Mouse (Mus musculus): ENCODE measurements around the gene Krtap11-1. TPM values are rescaled to one million over a fixed set of nuclear protein-coding genes. Genes with fewer than 3 reads are reported as not detected.

Gene Krtap11-1
- polyA plus RNA-seq, 1 experiment from 2014 or later: not detected

DNA sequence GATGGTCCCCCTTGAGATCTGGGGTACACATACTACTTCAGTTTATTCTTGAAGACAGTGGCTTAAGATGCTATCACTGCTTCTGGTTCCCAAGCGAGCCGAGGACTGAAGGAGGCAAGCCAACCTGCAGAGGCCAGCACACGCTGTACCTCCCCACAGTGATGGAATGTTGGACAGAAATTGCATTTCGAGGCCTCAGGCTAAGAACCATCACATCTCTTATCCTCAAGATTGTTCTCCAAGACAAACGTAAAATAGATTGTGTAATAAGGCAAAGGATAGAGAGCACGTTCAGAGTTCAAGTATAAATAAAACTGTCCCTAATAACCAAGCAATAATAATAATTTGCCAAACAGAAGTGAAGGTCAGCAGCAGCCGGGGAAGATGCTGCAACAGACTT, 2.8 kb downstream of the Krtap11-1 start:
- Histone ChIP-seq H3K9ac (no peak overlapping the region), H3K27me3 (no peaks in the 10 kb centered on the region), H3K36me3 (no peaks in the 10 kb centered on the region), H3K4me2 (replicated peaks) (no peak overlapping the region), H3K4me3 (no peak overlapping the region), H3K9me3 (replicated peaks) (no peaks in the 10 kb centered on the region), H3K27ac (no peak overlapping the region), H3K4me1 (no peaks in the 10 kb centered on the region)
- no peak for ATAC-seq (ENCODE audit: low FRiP score)
- WGBS: 84% methylated on average over 7 of the region's 7 CpGs

DNA sequence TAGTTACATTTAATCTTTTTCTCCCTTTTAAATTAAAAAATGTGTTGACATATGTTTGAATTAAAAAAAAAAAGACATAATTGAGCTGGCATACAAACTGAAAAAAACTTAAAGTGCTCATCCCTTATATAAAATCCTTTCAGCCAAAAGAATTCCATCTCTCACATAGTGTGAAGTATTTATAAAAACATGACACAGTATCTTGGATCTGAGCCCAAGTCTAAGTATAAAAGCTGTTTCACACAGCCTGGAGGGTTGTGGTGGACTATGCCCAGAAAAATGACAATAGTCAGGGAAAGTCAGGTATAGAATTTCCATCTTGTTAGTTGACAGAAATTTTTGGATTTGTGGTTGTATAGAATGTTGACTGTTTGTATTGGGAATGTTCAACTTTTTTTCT, 20.7 kb downstream of the Krtap11-1 start:
- no peak overlapping the region for H3K4me3 ChIP-seq

DNA sequence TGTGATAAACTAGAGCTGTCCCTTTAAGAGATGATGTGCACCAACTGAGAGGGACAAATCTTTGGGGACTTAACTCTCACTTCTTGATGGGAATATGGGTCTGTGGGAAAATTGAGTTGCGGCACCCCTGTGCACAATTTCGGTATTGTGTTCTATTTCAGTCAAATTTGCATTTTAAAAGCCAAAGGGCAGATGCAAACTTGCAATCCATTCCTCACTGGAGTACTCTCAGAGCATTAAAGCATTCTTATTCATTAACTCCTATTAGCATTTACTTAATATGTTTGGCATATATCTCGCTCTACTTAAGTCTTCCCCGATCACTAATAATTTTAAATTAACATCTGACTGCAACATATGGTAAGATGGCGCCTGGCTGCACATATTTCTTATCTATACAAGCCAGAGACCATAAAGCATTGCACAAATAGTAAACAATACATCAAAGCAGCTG, 32.9 kb downstream of the Krtap11-1 start:
- Histone ChIP-seq H3K4me1 (no peaks in the 10 kb centered on the region), H3K4me2 (replicated peaks) (no peak overlapping the region), H3K36me3 (no peaks in the 10 kb centered on the region), H3K27ac (no peak overlapping the region), H3K9me3 (replicated peaks) (no peaks in the 10 kb centered on the region), H3K27me3 (no peaks in the 10 kb centered on the region), H3K4me3 (no peak overlapping the region), H3K9ac (no peak overlapping the region)
- peak; percentile 82 for ATAC-seq (ENCODE audit: low FRiP score)
- 52% methylated on average over 5 of the region's 5 CpGs for WGBS

More for the DNA sequence above, 20.7 kb downstream of the Krtap11-1 start:
- Histone ChIP-seq H3K4me2 (replicated peaks) (no peak overlapping the region), H3K27ac (no peak overlapping the region), H3K9me3 (replicated peaks) (no peaks in the 10 kb centered on the region), H3K36me3 (no peaks in the 10 kb centered on the region), H3K27me3 (no peaks in the 10 kb centered on the region), H3K9ac (no peak overlapping the region), H3K4me1 (no peaks in the 10 kb centered on the region)
- ATAC-seq (ENCODE audit: low FRiP score): no peak

- Histone ChIP-seq H3K4me2 (replicated peaks) (no peak overlapping the region), H3K9ac (no peak overlapping the region), H3K4me1 (no peaks in the 10 kb centered on the region), H3K27ac (no peak overlapping the region), H3K27me3 (no peaks in the 10 kb centered on the region), H3K36me3 (no peaks in the 10 kb centered on the region), H3K4me3 (no peak overlapping the region), H3K9me3 (replicated peaks) (no peaks in the 10 kb centered on the region)
- ATAC-seq (ENCODE audit: low FRiP score): no peak
- WGBS: 84% methylated on average over 6 of the region's 6 CpGs
These were observed 33.6 kb downstream of the Krtap11-1 start for GRCm38 (mm10) chr16:89537349-89537748.

DNA sequence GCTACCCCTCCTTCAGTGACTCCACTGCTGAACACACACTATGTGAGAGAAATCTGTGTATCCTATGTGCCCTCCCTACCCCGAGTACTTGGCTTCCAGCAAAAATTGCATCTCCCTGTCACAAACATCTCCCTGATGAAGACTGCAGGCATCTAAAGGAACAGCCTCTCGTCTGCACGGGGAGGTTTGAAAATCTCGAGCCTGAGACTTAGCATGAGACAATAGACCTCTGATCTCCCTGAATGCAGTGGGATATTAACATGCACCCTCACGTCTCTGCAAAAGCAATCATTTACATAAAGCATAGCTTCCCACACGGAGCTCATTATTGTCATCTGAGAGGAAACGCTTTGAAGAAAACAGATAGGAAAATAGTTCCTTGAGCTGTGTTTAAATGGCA, 40.4 kb downstream of the Krtap11-1 start:
- peak overlapping the region; percentile 29 for H3K4me2 ChIP-seq (replicated peaks)
- no peak overlapping the region for H3K9ac ChIP-seq
- WGBS: 17% methylated on average over 7 of the region's 7 CpGs
- H3K27me3 ChIP-seq: no peaks in the 10 kb centered on the region
- ATAC-seq (ENCODE audit: low FRiP score): peak; percentile 79
- peaks cover 18% of the 10 kb centered on the region for H3K4me1 ChIP-seq
- no peaks in the 10 kb centered on the region for H3K36me3 ChIP-seq
- H3K27ac ChIP-seq: peak overlapping the region; percentile 49
- no peak overlapping the region for H3K4me3 ChIP-seq
- no peaks in the 10 kb centered on the region for H3K9me3 ChIP-seq (replicated peaks)

DNA sequence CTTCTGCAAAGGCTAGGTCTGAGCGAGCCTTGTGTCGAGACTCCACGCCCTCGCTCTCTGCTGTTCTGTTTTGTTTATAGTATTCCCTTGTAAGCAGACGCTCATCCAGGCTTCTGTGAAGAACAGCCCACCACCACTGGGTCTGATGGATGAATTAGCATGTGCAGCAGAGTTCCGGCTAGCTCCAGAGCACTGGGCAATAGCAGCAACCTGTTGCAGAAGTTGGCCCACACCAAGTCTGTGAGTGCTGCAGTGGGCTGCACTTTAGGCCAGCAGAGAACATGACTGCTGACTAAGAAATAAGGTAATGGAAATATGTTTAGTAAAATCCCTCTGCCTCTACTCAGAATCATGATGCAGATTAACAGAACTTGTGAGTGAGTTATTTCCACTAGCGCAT, 41.1 kb downstream of the Krtap11-1 start:
- H3K36me3 ChIP-seq: no peaks in the 10 kb centered on the region
- no peaks in the 10 kb centered on the region for H3K9me3 ChIP-seq (replicated peaks)
- no peak overlapping the region for H3K4me3 ChIP-seq
- peak overlapping the region; percentile 49 for H3K27ac ChIP-seq
- WGBS: 50% methylated on average over 7 of the region's 7 CpGs
- H3K9ac ChIP-seq: no peak overlapping the region
- ATAC-seq (ENCODE audit: low FRiP score): peak; percentile 61
- H3K4me1 ChIP-seq: peaks cover 18% of the 10 kb centered on the region
- no peaks in the 10 kb centered on the region for H3K27me3 ChIP-seq
- H3K4me2 ChIP-seq (replicated peaks): no peak overlapping the region

GRCm38 (mm10) chr16:89528380-89528779, 42.6 kb downstream of the Krtap11-1 start:
- Histone ChIP-seq H3K36me3 (no peaks in the 10 kb centered on the region), H3K4me3 (no peak overlapping the region), H3K27me3 (no peaks in the 10 kb centered on the region), H3K9ac (no peak overlapping the region), H3K27ac (no peak overlapping the region), H3K4me1 (peaks cover 18% of the 10 kb centered on the region), H3K9me3 (replicated peaks) (no peaks in the 10 kb centered on the region), H3K4me2 (replicated peaks) (no peak overlapping the region)
- WGBS: 61% methylated on average over 3 of the region's 3 CpGs
- ATAC-seq (ENCODE audit: low FRiP score): peak; percentile 42; the same call in 1 of the 2 replicates

DNA sequence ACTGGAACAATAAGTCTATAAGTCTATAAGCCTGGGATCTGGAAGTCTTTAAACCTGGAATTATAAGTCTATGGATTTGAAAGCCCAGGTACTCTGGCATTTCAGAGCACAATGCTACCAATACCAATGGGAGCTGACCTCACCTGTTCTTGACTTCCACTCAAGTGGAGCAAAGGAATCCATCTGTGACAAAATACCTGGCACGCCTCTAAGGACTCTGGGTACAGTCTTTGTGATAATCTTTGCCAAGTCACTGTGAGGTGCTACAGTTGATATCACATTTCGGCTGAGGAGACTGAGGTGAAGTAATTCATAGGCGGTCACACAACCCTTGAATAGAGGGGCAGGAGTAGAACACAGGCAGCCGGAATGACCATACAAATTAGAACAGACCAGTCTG, 50.0 kb downstream of the Krtap11-1 start:
- WGBS: 90% methylated on average over 4 of the region's 4 CpGs

DNA sequence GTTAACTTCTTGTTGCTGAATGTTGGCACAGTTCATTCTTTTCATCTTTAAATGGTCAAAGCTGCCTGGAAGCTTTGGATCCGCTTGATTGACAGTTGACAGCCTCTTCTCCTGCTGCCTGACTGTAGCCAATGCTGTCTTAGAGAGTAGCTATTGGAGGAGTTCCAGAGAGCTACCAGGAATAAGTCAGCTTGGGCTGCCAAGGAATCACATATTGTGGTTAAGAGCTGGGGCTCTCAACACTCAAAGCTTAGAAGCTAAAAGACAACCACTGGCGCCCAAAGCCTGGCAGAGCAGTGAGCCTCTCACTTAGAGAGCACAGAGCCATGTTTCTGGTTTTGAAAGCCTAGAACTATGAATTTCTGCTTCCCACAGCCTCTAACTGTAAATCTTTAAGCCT, 50.4 kb downstream of the Krtap11-1 start:
- Histone ChIP-seq H3K4me2 (replicated peaks) (no peak overlapping the region), H3K4me1 (no peaks in the 10 kb centered on the region), H3K36me3 (no peaks in the 10 kb centered on the region), H3K27me3 (no peaks in the 10 kb centered on the region), H3K27ac (no peak overlapping the region), H3K4me3 (no peak overlapping the region), H3K9ac (no peak overlapping the region), H3K9me3 (replicated peaks) (no peaks in the 10 kb centered on the region)
- WGBS: 92% methylated on average over 2 of the region's 2 CpGs
- ATAC-seq (ENCODE audit: low FRiP score): no peak

More for the DNA sequence above, 50.0 kb downstream of the Krtap11-1 start:
- Histone ChIP-seq H3K4me1 (no peaks in the 10 kb centered on the region), H3K4me3 (no peak overlapping the region), H3K9ac (no peak overlapping the region), H3K36me3 (no peaks in the 10 kb centered on the region), H3K9me3 (replicated peaks) (no peaks in the 10 kb centered on the region), H3K4me2 (replicated peaks) (no peak overlapping the region), H3K27ac (no peak overlapping the region), H3K27me3 (no peaks in the 10 kb centered on the region)
- no peak for ATAC-seq (ENCODE audit: low FRiP score)

Other genes starting within 250 kb of the Krtap11-1 start
- not detected in 2 replicates for gene Krtap21-1, start 167.3 kb downstream of the Krtap11-1 start, polyA plus RNA-seq (2016; fragmentation: Nextera tagmentation; extraction: Ambion mirVana)
- not detected in 2 replicates for gene Krtap6-2, start 151.1 kb downstream of the Krtap11-1 start, polyA plus RNA-seq (2016; fragmentation: Nextera tagmentation; extraction: Ambion mirVana)
- gene Krtap8-1, start 83.2 kb downstream of the Krtap11-1 start, polyA plus RNA-seq (2016; fragmentation: Nextera tagmentation; extraction: Ambion mirVana): not detected in 2 replicates
- gene Krtap7-1, start 62.9 kb downstream of the Krtap11-1 start, polyA plus RNA-seq (2016; fragmentation: Nextera tagmentation; extraction: Ambion mirVana): not detected in 2 replicates

Data from hindbrain, embryonic 12.5 days (tissue).